Mouse (Mus musculus) E14TG2a.4 (cell line): ENCODE measurements at regions not wholly inside any gene's neighbourhood (a gene's known extent, or its start where the extent isn't known, plus 50 kb on each side); places are given as distances from the start of the nearest gene placed in this dataset.

Experiments
- CTCF ChIP-seq: conservative IDR thresholded peaks from 2 replicates; pipeline ENCODE4 v1.5.1; 2014; ENCODE audit warnings: low read length
- NANOG ChIP-seq: IDR thresholded peaks from 2 replicates; pipeline ENCODE4 v1.6.1; 2014; ENCODE audit warnings: borderline replicate concordance, low read length, mixed read lengths
- POU5F1 ChIP-seq: IDR thresholded peaks from 2 replicates; pipeline ENCODE4 v1.6.1; 2014; ENCODE audit warnings: low read length, borderline replicate concordance

DNA sequence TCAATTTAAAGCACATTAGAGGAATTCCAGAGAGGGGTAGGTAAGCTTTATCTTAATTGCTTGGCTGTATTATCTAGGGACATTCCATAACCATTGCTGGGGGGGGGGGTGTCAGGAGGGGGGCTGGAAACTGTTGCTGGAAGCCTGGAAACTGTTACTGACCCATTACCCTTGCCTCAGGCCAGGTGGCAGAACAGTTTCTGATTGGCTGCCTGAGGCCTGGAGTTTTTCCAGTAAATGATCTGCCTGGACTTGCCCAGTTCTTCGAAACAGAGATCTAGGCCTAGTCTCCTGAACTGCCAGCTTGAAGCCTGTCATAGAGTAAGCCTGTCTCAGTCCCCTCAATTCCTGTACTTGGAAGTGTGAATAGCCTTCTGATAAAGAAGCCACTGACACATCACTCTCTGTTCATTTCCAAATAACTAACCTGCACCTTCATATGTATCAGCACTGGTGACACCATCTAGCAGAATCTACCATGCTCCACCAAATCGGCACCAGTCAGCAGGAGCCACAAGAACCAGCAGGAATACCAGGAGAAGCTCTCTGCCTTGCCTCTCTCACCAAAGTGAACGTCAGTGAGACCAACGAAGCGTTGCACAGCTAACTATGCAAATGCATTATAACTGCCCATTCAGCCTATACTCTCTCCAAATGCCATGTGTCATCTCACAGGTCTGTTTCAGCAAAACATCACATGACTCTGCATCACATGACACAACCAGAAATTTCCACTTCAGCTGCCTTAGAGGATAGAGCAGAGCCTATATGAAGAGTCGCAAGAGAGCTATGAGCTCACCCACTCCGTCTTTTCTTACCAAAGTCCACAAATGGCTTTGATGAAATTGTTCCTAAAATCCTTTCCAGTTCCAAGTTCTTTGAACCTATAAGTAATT is 200.7 kb downstream of the Sp3 start:
- TF ChIP-seq CTCF (no peak), NANOG (no peak), POU5F1 (no peak)
